Mouse (Mus musculus) embryo, embryonic 11.5 days (tissue): Measurements from ENCODE around the gene Lamtor5.
A peak's percentile ranks its signal among the peaks of the same experiment; 100 is the strongest.

Source experiments
- DNase-seq: peaks from one replicate; pipeline ENCODE4 v3.0.0-alpha.2; 2012; ENCODE audit warnings: low read depth, low spot score

The Lamtor5 gene

DNA sequence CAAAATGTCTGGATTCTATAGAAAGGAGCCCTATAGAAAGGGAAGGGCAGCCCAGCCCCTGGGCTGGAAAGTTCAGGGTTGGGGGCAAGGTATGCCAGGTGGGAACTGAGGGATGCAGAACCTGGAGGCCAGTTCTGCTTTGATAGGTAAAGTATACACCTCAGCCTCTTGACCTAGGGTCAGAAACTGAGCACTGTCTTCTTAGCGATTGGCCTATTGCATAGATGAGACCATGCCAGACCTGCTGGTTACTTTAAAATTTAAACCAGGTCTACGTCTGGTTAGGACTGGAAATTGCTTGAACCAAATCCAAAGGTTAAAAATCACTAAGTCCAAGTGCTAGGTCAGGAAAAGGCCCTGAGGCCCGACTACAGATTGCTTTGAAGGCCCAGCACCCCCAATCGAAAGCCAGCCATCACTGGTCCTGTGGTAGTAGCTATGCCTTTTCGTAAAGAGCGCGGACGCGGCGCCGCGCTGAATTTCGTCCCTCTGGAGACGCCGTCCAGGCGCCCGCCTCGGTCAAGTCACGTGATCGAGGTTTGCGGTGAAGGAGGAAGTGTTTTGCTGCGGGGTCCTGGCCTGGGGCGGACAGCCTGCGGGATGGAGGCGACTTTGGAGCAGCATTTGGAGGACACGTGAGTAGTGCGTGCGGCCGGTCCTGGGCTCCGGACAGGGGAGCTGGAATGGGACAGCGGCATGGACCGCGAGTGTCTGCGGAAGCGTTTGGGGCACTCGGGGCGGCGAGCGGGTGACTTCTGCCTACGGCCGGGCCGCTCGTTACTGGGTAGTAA lies at the start of gene Lamtor5:
Lamtor5 (plus strand) TSS at position 380 of the 791 bp plus-strand sequence.
- DNase-seq = peak; percentile 85

DNA sequence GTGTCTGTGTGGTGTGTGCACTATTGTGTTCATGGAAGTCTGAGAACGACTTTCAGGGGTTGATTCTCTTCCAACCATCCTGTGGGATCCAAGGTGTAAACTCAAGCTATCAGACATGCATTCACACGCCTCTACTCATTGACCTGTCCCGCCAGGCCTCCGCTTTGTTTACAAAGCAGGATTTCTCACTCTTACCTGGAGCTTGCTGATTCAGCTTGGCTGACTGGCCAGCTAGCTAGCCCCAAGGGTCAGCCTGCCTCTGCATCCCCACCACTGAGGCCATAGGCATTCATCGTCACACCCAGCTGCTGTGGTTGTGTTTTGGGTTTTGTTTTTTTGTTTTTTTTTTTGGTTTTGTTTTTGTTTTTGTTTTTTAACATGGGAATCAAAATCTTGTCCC lies 49.4 kb upstream of the Lamtor5 start:
- DNase-seq = no peak

DNA sequence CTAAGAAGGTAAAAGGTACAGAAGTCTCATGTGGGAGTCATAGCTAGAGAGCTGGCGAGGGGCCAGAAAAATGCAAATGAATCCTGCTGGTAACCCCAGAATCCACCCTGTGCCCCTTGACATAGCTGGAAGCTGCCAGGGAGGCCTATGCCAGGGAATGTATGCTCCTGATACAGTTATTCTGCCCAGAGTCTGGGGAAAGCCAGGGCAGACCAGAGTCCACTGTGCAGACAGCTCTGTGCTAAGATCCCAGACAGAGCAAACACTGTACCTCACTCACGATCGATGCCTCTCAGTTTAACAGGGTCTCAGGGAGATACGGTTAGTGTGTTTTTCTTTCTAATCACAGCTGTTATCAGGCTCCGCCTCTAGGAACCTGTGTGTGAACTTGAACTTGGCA lies 48.8 kb upstream of the Lamtor5 start:
- DNase-seq = no peak

DNA sequence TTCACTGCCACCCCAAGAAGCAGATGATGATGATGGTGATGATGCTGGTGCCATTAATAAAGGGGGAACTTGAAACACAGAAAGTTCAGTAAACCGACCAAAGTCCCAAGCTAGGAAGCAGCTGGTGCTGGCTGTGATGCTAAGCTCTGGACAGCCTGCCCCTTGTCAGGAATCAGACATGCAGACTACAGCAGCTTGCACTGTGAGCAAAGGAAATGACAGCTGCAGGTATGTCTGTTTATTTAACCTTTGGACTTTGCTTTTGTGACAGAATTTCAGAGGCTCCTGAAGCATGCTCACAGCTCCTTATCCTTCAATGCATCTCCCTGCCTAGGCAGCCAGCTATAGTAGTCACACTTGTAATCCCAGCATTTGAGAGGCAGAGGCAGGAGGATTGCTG lies 48.1 kb upstream of the Lamtor5 start, which contains the start of gene A630076J17Rik:
A630076J17Rik (plus strand) TSS at position 88 of the 400 bp plus-strand sequence.
- DNase-seq = no peak

DNA sequence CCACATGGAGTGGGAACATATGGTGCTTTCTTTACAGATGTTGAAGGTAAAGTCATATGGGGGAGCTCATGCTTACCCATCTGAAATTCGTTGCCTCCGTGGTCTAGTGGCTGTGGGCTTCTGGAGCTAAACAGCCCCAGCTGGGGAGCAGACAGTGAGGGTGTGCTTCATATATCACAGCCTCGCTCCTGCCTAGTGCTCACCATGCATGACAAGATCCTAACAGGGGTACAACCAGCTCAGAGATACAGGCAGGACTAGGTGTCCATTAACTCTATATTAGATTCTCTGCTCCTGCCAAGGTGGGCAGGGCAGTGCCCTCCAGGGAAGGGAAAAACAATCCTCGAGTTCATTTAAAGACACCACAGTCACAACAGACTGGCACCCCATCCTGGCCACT lies 47.5 kb upstream of the Lamtor5 start:
- DNase-seq = no peak

DNA sequence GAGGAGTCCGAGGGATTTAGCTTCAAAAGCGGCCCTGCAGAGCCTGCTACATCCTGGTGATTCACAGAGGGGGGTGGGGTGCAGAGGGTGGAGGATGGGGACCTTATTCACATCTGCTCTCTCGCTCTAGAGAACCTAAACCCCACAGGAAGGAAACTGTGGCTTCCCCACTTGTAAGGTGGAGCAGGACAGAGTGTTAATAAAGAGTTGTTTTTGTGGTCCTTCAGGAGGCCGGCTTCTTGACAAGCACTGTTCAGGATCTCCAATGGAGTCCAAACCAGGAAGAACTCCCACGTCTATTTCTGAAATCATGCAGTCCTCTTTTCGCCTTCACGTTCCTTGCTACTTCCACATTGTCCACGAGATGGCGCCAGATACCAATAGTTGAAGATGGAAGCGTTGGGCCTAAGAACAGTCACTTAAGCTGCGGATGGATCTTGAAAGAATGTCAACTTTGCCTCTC lies 45.3 kb upstream of the Lamtor5 start:
- peak; percentile 78 for DNase-seq

DNA sequence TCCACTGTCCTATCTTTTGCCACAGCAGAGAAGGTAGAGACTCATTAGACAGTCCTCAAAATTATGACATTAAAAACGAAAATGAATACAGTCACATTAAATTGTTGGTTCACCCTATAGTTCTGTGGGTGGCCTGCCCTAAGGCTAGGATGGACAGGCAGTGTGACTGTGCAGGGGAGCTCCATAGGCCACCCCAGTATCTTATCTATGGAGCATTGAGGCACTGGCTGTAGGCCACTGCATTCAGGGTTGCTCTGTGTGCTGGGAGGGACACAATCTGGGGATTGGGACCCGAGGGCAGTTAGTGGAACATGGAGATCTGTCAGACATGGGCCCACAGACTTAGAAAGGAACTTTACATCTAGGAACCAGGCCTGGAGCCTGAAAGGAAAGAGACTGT lies 44.7 kb upstream of the Lamtor5 start:
- DNase-seq = no peak

DNA sequence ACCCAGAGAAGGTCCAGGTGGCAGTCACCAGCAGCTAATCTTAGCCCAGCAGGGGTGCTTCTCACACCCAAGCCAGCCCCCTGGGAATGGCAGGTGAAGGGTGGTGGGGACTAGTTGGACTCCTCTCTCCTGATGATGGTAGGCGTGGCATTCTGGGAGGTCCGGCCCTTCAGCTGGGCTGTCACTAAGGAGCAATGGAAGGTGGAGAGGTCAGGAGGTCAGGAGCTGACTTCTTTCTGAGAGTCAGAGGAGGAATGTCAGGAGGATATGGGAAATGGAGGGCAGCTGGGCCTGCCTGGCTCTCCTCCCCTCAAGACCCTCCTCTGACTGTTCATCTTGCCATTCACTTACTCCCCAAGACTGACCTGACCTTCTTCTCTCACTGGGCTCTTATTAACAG lies 40.6 kb upstream of the Lamtor5 start:
- DNase-seq = no peak

DNA sequence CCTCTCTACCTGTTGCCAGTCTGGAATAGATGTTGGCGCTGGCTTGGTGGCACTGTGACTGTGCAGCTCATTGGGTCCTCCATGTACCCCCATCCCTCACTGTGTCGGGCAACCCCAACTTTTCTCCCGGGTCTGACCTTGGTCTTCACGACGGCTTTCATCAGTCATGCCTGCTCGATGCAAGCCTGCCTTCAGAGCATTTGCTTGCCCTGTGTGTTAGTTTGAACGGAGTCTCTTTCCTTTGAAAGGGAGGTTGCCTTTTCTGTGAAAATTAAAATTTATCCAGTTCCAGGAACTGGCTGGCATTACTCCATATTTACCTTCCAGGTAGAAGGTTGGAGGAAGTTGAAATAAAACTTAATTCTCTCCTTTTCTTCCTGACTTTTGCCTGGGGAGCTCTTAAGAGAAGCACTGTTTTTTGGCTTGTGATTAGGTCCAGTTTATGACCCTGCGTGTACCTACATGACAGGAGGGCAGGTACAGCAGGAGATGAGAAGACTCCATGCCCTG lies 40.1 kb upstream of the Lamtor5 start:
- no peak for DNase-seq

DNA sequence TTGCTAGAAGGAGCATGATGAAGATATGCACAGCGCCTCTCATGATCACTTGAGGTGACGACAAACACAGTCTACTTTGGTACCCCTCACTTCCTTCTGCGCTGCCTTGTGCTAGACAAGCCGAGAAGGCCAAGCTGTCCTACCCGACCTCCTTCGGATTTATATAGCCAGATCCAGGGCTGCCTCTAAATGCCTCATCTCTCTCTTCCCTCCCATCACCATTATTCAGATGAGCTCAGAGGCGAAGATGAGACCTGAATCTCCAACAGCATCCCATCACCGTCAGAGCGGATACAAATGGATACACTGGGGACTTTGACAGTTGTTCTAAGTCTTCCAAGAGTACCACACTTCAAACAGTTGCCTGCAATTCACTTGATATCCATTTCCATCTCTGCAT lies 39.1 kb upstream of the Lamtor5 start, which contains the start of gene Prok1:
Prok1 (minus strand) TSS at position 101 of the 400 bp plus-strand sequence.
- DNase-seq = no peak

DNA sequence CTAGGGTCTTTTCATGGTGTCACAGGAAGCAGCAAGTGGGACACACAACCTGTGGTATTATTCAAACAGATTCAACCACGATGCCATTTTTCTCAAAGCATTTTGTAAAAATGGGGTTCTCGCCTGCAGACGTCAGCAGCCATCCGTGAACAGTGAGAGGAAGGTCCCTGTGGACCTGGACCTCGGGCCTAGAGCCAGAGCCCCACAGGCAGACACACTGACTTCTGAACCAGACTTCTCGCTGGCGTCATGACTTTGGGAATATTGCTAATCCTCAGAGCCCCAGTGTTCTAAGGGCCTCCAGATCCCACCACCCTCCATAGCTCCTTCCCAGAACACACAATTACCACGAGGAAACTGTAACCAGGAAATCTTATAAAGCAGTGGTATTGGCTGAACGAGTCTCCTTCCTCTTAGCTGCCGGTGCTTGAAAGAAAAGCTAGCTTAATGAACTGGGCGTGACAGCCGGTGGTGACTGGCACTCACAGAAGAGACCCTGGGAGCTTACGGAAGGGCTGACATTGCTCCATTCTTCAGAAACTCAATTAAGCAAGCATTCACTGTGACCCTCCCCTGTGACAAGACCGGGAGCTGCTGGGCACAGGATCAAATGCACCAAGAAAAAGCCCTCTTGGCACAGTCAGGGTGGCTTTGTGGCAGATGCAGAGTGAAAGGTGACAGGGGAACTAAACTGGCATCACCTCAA lies 37.1 kb upstream of the Lamtor5 start:
- DNase-seq = no peak

DNA sequence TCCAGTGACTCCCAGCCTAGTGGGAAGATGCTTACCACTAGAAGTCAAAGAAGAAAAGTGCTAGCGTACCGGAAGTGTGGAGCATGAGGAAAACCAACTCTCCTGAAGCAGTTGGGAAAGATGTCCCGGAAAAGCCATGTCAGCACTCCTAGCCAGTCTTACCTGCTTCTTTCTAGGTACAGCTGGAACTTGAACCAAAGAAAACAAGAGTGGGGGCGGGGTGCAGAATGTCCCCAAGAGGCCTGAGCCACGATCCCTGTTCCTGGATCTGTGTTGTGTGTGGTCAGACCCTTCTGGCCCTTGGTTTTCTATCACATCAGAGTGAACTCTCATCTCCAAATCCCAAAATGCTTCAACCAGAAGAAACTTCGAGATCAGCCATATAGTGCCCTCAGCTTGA lies 31.8 kb upstream of the Lamtor5 start:
- no peak for DNase-seq

DNA sequence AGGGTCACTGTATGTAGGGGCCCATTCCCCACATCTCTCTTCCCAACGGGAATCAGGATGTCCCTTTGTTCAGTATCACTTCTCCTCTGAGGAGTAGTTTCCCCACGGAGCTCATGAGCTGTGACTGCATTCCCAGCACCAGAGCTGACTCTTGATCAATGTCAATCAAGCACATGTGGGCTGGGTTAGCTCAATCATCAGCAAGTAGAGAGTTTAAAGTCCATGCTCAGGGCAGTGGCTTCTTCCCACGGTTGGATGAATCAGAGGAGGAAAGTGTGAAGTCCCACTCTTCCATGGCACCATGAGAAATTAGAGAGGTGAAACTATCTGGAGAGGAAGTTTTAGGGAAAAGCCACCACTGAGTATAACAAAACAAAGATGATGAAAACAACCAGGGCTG lies 29.6 kb upstream of the Lamtor5 start:
- DNase-seq = no peak

DNA sequence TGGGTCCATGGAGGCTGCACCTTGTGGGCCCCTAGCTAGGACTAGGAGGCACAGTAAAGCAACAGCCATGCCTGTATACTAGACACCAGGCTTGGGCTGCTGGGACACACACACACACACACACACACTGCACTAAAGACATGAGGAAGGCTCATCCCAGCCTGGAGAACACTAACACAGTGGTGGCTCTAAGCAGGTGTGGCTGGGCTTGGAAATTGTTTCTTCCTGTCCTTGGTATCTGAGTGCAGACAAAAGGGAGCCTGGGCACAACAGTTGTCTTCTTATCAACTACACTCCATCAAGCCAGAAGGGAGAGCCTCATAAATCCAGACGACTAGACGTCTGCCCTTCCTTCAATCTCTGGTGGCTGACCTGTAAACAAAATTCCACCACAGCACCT lies 28.3 kb upstream of the Lamtor5 start:
- no peak for DNase-seq

DNA sequence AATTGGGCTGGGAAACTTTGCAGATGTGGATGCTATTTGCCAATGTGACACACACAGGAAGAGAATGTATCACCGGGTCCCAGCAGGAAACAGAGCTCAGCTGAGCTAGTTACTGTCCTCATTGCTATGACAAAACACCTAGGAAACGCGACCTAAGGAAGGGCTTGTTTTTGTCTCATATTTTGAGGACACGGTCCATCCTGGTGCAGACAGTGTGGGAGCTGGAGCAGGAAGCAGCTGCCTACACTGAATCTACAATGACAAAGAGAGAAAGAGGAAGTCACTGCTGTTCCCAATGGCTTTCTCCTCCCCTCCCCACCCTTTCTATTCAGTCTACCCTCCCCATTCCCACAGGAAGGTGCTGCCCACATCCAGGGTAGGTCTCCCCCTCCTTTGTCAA lies 26.6 kb upstream of the Lamtor5 start:
- no peak for DNase-seq

DNA sequence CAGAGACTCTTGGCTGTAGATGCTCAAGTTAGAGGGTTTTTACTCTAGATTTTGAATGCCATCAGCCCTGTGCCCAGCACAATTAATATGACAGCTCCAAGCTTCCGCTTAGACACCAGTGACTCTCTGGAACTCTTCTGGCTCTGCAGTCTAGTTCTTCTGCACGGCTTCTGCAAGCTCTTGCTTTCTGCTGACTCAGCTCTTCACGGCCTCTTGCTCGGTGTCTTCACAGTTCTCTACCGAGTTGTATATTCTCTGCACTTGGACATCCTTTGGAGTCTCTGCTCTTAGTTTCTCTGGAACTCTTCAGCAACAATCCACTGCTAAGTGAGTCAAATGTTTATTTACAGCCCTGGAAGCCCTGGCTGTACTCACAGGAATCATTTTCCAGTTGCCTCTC lies 24.7 kb upstream of the Lamtor5 start:
- no peak for DNase-seq

DNA sequence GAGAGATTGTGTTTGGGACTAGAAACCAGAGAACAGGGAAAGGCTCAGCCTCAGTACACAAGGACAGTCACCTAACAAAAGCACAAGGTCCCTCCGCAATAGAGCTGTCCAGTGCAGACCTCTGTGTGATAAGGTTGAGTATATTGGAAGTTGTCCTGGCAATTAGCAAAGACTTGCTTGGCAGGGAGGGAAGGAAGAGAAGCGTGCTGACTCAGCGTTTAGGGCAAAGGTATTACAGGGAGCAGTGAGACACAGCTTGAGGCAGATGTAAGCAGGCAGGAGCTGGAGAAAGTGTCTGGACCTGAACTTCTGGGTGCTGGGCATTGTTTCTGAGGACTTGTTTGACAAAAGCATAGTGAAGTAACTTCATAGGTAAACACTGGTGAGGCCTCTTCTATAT lies 22.7 kb upstream of the Lamtor5 start:
- no peak for DNase-seq

DNA sequence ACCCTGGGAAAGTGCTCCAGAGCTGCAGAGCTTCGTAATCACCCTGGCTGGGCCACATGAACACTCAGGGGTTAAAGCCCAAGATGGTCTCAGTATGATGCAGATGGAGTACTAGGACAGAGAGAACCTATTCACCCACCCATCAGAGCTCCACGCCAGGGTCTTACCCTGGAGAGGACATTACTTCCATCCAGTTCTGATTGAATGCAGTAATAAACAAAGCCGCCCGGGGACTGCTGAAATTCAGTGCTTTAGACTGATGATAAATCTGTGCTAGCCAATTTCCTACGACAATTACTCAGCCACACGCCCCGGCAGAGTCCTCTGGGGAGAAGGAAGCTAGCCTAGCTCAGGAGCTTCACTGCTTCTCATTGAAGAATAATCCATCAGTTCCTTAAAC lies 21.9 kb upstream of the Lamtor5 start:
- DNase-seq = no peak

DNA sequence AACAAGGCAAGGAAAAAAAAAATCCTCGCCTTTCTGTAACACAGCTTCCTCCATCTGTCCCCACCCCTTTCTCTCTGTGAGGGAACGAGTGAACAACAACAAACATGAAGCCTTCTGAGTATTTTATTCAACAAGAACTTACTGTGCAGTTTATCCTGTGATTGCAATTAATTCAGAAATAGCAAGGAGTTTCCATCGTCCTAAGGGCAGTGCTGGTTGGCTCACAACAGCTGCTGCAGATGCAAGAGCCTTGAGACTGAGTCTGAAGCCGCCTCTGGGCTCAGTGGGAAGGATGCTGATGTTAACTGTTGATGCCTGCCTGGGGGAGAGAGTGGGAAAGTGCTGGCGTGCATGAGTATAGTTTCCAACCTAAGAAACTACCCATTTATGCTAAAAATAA lies 20.7 kb upstream of the Lamtor5 start:
- DNase-seq = no peak

DNA sequence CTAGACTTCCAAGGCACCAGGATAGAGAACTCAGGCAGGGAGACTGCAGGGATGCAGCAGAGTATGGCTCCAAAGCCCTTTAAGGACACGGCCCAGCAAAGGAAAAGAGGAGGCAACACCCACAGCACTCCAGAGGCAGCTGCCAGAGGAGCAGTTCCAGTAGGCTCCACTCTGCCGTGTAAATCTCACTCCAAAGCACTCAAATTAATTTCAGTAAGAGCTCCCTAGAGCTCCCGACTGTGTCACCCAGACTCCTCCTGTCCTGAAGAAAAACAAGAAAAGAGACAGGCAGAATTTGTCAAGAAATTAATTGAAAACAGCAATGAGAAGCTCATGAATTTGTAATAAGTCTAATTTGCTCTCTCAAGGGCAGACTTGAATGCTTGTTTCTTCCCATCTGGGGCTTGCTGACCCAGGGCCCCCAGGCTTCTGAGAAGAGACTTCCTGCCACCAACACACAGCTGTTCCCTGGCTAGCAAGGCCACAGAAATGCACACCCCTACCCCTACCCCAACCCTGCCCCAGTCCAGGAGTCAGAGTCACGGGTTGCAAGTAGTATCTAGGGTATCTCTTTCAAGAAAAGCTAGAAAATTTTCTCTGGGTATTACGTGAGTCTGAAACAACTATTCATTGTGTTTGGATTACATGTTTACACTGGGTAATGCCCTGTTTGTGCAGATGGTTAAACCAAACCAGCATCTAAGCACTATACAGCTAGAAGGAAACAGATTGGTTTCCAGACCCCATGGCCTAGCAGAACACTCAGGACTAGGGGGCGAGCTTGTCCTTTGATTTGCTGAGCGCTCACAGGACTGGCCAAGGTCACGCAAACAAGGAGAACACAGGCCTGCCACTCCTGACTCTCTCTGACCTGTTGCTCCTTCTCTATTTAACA lies 17.5 kb upstream of the Lamtor5 start:
- no peak for DNase-seq

DNA sequence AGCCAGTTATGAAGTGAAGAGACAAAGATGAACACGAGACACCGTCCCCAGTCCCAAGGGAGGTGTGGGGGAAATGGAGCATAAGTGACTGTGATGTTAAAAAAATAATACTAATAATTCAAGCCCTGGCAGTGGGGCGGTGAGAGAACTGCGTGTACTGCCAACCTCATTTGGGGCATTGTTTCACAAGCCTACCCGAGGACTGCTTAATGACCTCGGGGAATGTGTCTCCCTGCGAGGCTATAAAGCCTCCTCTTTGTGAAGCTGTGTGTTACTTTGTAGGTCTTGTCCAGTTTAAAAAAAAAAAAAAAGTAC lies 16.9 kb upstream of the Lamtor5 start:
- no peak for DNase-seq

DNA sequence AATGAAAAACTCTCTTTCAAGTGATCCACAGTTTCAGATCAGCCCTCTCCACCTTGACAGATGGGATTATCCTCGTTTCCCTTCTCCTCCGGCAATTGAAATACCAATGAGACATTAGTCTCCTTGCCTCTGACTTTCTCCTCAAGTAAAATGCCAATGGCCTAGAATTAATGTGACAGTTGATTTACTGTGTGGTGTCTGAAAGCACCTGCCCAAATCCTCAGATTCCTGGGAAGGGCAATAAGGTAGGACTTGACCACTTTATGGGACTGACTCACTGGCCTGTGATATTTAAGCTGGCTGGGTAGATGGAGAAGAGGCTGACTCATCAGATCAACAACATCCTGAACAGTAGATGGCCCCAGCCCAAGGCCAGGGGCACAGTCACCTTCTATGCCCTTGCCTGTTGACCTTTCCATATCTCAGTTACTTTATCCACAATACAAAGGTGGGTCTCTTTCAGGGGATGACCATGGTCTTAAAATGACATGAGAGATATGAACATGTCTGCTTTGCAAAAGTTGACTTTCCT lies 11.8 kb upstream of the Lamtor5 start:
- no peak for DNase-seq
